Mouse (Mus musculus): ENCODE results near the gene Il9r.

DNA sequence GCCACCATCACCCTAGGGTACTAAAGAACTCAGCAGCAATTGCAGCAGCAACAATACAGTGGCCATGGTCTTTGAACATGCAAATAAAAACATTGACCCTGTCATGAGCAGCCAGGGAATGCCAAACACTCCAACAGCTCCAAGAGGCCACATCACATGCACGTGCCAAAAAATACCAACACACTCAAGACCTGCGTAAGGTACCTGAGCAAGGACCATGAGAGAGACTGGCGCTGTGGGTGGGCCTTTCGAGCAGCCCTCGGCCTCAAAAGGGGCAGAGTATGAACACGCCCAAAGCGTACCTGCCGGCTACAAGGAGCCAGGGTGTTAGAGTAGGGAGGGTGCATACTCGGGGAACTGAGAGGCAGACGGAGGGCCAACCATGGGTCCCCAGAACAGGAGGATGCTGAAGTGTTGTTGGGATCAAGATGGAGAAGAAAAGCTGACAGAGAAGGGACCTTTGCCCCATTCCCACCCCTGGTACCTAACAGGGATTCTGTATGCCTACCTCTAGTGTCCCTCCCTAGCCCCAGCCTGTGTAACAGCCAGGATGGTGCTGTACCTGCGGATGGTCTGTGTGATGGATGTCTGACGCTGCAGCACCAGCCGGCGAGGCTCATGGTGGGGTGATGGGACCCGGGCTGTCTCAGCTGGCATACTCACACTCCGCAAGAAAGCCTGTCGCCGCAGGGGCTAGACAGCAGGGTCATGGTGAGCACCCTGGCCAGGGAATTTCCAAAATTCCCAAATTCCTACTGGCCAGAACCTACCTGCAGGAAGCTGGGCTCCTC lies 15.5 kb upstream of the Il9r start:
- TF ChIP-seq EP300 (IDR thresholded peaks at IDR 0.05; ENCODE audit: low read depth) (no peak), CTCF (IDR thresholded peaks at IDR 0.05; ENCODE audit: low read depth) (no peak)

Data from liver, postnatal 0 days (tissue).